Mouse (Mus musculus) heart, embryonic 16.5 days (tissue): Measurements from ENCODE around the gene Zbtb20. TPM values are rescaled to one million over a fixed set of nuclear protein-coding genes. Genes with fewer than 3 reads are reported as not detected.

Experiments
- ATAC-seq: fragments of 200-750 bp; cut with Nextera tagmentation; replicated peaks from 2 replicates; pipeline ENCODE4 v1.8.0; 2017; ENCODE audit warnings: moderate number of reproducible peaks; ENCODE audit not compliant: insufficient read depth, low FRiP score; ENCODE audit errors: extremely low read depth
- H3K27ac ChIP-seq: fragments of 300-500 bp; sonication (generic); 2 replicates; pipeline ENCODE4 v1.5.1; 2014; ENCODE audit warnings: mild to moderate bottlenecking, low read length, control low read depth, moderate library complexity
- H3K27me3 ChIP-seq: fragments of 300-500 bp; sonication (generic); 2 replicates; pipeline ENCODE4 v1.6.1; 2014; ENCODE audit warnings: low read length, mixed read lengths; ENCODE audit not compliant: control insufficient read depth, insufficient read depth
- H3K36me3 ChIP-seq: fragments of 300-500 bp; sonication (generic); 2 replicates; pipeline ENCODE4 v1.6.1; 2014; ENCODE audit not compliant: control insufficient read depth, insufficient read depth
- H3K4me1 ChIP-seq: fragments of 300-500 bp; sonication (generic); 2 replicates; pipeline ENCODE4 v1.6.1; 2014; ENCODE audit warnings: low read length, mixed read lengths; ENCODE audit not compliant: control insufficient read depth, insufficient read depth
- H3K4me2 ChIP-seq: fragments of 300-500 bp; sonication (generic); 2 replicates; pipeline ENCODE4 v1.6.1; 2014; ENCODE audit warnings: low read depth, mild to moderate bottlenecking, control low read depth, low read length
- H3K4me3 ChIP-seq: fragments of 300-500 bp; sonication (generic); 2 replicates; pipeline ENCODE4 v1.5.1; 2014; ENCODE audit warnings: mild to moderate bottlenecking, control low read depth, low read length
- H3K9ac ChIP-seq: fragments of 300-500 bp; sonication (generic); 2 replicates; pipeline ENCODE4 v1.6.1; 2014; ENCODE audit warnings: low read length, control low read depth
- H3K9me3 ChIP-seq: fragments of 300-500 bp; sonication (generic); replicated peaks from 2 replicates; pipeline ENCODE4 v1.6.1; 2016; ENCODE audit warnings: low read length; ENCODE audit not compliant: control insufficient read depth
- WGBS: fragments of 180-500 bp; shearing (Covaris S2); extraction: QIAGEN DNeasy Blood & Tissue Kit; methylation state at CpG from one replicate; pipeline ENCODE4 v1.1.7; 2014; 5-methylcytosine and 5-hydroxymethylcytosine counted together
- polyA plus RNA-seq: library from polyadenylated mRNA; unstranded; fragments of >200 nt; fragmentation: Nextera tagmentation; extraction: Ambion mirVana; gene quantifications from 2 replicates; pipeline ENCODE4 v1.2.1, GENCODE M21; 2015

Zbtb20 gene
- polyA plus RNA-seq, 1 experiment from 2014 or later, result 45.2 TPM

DNA sequence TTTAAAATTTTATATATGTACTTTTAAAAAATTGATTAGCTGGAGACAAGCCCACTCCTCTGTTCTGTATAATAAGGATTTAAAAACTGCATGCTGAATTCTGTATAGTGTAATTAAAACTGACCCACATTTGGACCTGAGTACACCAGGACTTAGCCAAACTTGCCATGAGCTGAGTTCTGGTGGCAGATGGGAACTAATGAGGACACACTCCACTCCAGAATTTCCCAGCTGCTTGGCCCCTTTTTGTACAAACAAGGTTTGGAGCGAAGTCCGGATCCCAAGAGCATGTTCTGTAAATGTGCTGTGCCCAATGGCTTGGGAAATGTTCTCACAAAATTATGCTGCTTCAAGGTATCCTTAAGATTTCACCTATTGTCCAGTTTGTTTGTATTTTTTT, 204.7 kb downstream of the Zbtb20 start:
- no peaks in the 10 kb centered on the region for H3K4me1 ChIP-seq
- H3K4me2 ChIP-seq, result no peak overlapping the region
- H3K9ac ChIP-seq, result no peak overlapping the region
- H3K27me3 ChIP-seq, result no peaks in the 10 kb centered on the region
- H3K9me3 ChIP-seq, result no peaks in the 10 kb centered on the region
- WGBS, result 79% methylated on average over 2 of the region's 2 CpGs
- H3K27ac ChIP-seq, result no peak overlapping the region
- H3K36me3 ChIP-seq, result no peaks in the 10 kb centered on the region
- no peak overlapping the region for H3K4me3 ChIP-seq
- ATAC-seq, result no peak

DNA sequence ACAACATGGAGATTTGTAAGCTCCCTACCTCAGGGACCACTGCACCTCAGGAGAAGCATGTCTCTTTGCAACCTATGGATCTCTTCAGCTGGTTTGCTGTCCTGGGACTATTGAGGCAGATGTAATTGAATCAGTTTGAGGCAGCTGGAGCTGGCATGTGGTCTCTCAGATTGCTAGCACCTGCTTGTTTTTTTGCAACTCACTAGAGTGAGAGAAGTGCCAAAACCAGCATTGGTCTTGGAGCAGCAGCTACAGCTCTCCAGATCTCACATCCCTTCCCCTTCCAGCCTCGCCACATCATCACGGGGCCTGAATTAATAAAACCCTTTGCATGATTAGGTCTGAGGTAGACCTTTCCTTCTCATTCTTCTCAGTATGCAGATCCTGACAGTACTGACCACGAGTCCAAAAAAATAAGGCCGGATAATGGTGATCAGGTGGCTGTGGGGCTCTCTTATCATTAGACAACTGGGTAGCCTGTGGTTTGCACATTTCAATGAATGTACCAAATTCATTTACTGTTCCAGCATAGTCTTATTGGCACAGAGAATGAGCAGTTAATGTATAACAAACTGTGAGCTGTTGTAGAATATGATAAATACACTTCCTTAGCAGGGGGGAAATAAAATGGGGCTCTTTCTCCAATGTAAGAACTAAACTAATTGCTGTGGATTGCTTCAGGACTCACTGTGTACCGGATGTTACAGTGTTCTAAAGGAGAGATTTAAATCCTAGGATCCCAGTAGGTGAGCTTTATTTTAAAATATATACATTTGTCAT, 205.4 kb downstream of the Zbtb20 start:
- no peaks in the 10 kb centered on the region for H3K9me3 ChIP-seq
- H3K4me2 ChIP-seq, result no peak overlapping the region
- no peak overlapping the region for H3K4me3 ChIP-seq
- H3K27me3 ChIP-seq, result no peaks in the 10 kb centered on the region
- 89% methylated on average over 5 of the region's 5 CpGs for WGBS
- no peaks in the 10 kb centered on the region for H3K36me3 ChIP-seq
- H3K27ac ChIP-seq, result no peak overlapping the region
- H3K4me1 ChIP-seq, result no peaks in the 10 kb centered on the region
- no peak for ATAC-seq
- H3K9ac ChIP-seq, result no peak overlapping the region

- Histone ChIP-seq H3K27me3 (no peaks in the 10 kb centered on the region), H3K27ac (no peak overlapping the region), H3K4me1 (no peaks in the 10 kb centered on the region), H3K4me3 (no peak overlapping the region), H3K36me3 (no peaks in the 10 kb centered on the region), H3K9me3 (no peaks in the 10 kb centered on the region), H3K4me2 (no peak overlapping the region), H3K9ac (no peak overlapping the region)
- 81% methylated on average over 6 of the region's 6 CpGs for WGBS
- ATAC-seq, result no peak
Observed at GRCm38 (mm10) chr16:43081995-43082394, 206.3 kb downstream of the Zbtb20 start.

GRCm38 (mm10) chr16:43082801-43083200, 207.1 kb downstream of the Zbtb20 start:
- Histone ChIP-seq H3K4me2 (no peak overlapping the region), H3K9ac (no peak overlapping the region), H3K4me3 (no peak overlapping the region), H3K9me3 (no peaks in the 10 kb centered on the region), H3K27me3 (no peaks in the 10 kb centered on the region), H3K36me3 (no peaks in the 10 kb centered on the region), H3K27ac (no peak overlapping the region), H3K4me1 (no peaks in the 10 kb centered on the region)
- WGBS, result 76% methylated on average over 5 of the region's 5 CpGs
- no peak for ATAC-seq

DNA sequence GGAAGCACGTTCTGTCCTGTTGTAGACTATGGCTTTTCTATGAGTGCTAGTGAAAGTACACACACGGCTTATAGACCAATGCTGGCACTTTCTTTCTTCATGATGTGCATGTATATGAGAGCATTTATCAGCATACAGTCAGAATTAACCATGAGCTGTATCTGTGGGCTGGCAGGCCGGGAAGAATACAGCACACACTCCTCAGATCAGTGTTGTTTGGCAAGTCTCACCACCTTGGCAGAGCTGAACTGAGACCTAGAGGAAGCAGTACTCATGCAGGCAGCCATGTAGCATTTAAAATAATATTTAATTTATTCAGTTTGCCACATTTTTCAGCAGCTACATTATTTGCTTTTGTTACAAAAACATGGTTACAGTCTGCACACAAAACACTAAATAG, 214.5 kb downstream of the Zbtb20 start:
- Histone ChIP-seq H3K9me3 (no peaks in the 10 kb centered on the region), H3K4me1 (no peaks in the 10 kb centered on the region), H3K4me2 (no peak overlapping the region), H3K27ac (no peak overlapping the region), H3K9ac (no peak overlapping the region), H3K36me3 (no peaks in the 10 kb centered on the region), H3K4me3 (no peak overlapping the region), H3K27me3 (no peaks in the 10 kb centered on the region)
- no peak for ATAC-seq
- WGBS, result 67% methylated on average over 3 of the region's 3 CpGs

- no peaks in the 10 kb centered on the region for H3K9me3 ChIP-seq
- no peak overlapping the region for H3K4me2 ChIP-seq
- no peak overlapping the region for H3K27ac ChIP-seq
- 93% methylated on average over 1 of the region's 1 CpGs for WGBS
- no peak overlapping the region for H3K9ac ChIP-seq
- no peaks in the 10 kb centered on the region for H3K36me3 ChIP-seq
- H3K27me3 ChIP-seq, result no peaks in the 10 kb centered on the region
- ATAC-seq, result no peak
- no peaks in the 10 kb centered on the region for H3K4me1 ChIP-seq
- H3K4me3 ChIP-seq, result no peak overlapping the region
Observed at GRCm38 (mm10) chr16:43094161-43094560, 218.5 kb downstream of the Zbtb20 start.

DNA sequence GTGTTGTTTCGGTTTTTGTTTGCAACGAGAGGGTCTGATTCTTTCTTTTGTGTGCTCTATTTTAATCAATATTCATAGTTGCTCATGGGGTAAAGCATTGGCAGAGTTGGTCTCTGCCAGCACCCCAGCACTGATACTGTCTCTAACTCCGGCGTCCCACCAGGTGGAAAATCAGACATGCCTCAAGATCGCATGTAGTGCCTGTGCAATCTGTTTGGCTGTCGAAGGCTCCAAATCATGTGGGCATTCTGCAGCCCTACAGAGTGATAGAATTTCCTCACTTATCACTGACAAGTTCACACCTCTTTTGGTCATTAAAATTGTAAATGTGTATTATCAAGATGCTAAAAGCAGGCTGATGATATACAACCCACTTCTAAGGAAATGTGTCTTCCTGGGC, 219.1 kb downstream of the Zbtb20 start:
- Histone ChIP-seq H3K4me2 (no peak overlapping the region), H3K9me3 (no peaks in the 10 kb centered on the region), H3K9ac (no peak overlapping the region), H3K4me3 (no peak overlapping the region), H3K27me3 (no peaks in the 10 kb centered on the region), H3K4me1 (no peaks in the 10 kb centered on the region), H3K36me3 (no peaks in the 10 kb centered on the region), H3K27ac (no peak overlapping the region)
- WGBS, result 73% methylated on average over 6 of the region's 6 CpGs
- no peak for ATAC-seq

- no peak overlapping the region for H3K4me2 ChIP-seq
- H3K36me3 ChIP-seq, result no peaks in the 10 kb centered on the region
- H3K27ac ChIP-seq, result no peak overlapping the region
- H3K9ac ChIP-seq, result no peak overlapping the region
- ATAC-seq, result no peak
- no peaks in the 10 kb centered on the region for H3K27me3 ChIP-seq
- no peaks in the 10 kb centered on the region for H3K9me3 ChIP-seq
- no peak overlapping the region for H3K4me3 ChIP-seq
- no peaks in the 10 kb centered on the region for H3K4me1 ChIP-seq
Observed at GRCm38 (mm10) chr16:43096040-43096439, 220.4 kb downstream of the Zbtb20 start.

DNA sequence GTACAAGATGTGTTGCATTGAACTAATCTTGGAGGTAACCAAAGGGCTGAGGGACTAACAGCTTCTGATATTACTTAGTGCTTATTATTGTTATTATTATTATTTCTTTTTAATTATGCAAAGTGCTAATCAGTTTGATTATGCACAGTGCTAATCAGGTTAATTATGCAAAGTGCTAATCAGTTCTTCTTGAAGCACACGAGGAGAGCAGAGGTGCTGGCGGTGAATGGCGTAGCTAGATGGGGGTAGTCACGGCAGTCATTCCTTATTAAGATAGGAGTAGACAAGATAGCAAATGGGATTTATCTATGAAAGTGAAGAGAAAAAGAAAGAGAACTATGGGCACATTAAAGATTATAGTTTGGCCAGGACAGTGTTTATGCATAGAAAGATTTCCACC, 222.5 kb downstream of the Zbtb20 start:
- no peak overlapping the region for H3K4me3 ChIP-seq
- H3K27me3 ChIP-seq, result no peaks in the 10 kb centered on the region
- no peak overlapping the region for H3K27ac ChIP-seq
- H3K4me1 ChIP-seq, result no peaks in the 10 kb centered on the region
- no peak overlapping the region for H3K4me2 ChIP-seq
- H3K36me3 ChIP-seq, result no peaks in the 10 kb centered on the region
- 70% methylated on average over 4 of the region's 4 CpGs for WGBS
- no peak for ATAC-seq
- no peaks in the 10 kb centered on the region for H3K9me3 ChIP-seq
- H3K9ac ChIP-seq, result no peak overlapping the region
